Mouse (Mus musculus): Measurements from ENCODE around the gene Me1.

DNA sequence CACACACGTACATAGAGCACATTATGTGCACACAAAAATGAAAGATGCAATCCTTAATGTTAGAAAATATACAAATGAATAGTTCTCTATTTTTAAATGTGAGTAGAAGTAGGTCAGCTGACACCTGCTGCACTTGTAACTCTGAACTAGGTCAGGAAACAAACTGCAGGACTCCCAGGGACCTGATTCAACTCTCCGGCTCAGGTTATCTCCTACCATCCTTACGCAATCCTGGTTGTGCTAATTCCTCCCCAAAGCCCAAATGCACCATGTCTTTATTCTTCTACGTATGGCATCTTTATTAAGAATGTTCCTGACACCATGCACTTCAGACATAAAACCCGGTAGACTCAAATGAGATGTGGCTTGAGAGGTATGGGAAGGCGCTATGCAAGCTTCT, 15.3 kb downstream of the Me1 start:
- no peak for TF ChIP-seq GATA1 (IDR thresholded peaks at IDR 0.05; ENCODE audit: low read length)
- no peak for TF ChIP-seq TAL1 (IDR thresholded peaks at IDR 0.05; ENCODE audit: low read length)
